Mouse (Mus musculus) Muller cell, postnatal 12 days (primary cell): Measurements from ENCODE around the gene Pkd1l2.
A peak's percentile ranks its signal among the peaks of the same experiment; 100 is the strongest.

ENCODE experiments used
- DNase-seq: peaks from one replicate; pipeline ENCODE4 v3.0.0-alpha.2; 2015; ENCODE audit errors: inconsistent ontology term

Pkd1l2 gene

DNA sequence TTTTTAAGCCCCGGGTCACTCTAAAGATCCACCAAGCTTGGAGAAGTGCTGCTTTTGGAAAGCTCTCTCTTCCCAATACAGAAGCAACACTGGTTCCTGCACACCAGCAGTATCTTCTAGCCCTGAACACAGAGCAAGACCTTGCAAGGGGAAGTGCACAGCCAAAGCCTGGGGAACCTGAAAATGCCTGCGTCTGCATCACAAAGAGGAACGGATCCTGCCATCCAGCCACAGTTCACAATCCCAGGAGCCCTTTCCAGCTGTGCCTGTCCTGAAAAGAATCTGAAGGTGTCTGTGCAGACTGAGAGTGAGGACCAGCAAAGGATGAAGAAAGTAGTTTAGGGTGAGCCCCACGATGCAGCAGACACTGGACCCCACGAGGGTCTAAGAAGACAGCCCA lies 107.2 kb downstream of the Pkd1l2 start:
- DNase-seq, result no peak

DNA sequence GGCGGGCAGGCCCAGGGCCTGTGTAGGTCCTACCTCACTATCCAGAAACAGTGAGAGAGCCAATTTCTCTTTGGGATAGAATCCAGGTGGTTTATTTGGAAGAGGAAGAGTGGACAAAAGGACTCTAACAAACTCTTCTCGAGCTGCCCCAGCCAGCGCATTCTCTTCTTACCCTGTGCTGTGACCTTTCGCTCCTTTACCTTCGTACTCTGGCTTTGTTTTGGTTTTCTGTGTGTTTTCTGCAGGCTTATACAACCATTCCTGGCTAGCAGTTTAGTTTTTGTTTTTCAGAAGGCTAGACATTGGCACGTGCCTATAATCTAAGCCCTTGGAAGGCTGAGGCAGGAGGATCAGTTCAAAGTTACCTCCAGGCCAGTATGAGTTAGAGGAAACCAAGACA lies 112.7 kb downstream of the Pkd1l2 start:
- no peak for DNase-seq

DNA sequence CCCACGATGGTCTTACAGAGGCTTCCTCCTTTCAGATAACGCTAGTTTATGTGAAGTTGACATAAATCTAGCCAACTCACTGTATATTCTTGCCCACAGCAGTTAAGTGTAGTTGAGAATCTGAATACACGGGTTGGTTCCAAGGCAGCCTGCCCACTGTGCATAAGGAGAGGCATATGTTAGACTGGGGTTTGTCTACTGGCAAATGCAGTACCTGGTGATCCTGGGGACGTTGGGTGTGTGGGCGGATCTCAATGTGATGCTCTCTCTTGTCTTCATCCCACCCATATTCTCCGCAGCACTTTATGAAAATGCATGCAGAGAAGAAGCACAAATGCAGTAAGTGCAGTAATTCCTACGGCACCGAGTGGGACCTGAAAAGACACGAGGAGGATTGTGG lies 127.8 kb downstream of the Pkd1l2 start:
- DNase-seq, result no peak

DNA sequence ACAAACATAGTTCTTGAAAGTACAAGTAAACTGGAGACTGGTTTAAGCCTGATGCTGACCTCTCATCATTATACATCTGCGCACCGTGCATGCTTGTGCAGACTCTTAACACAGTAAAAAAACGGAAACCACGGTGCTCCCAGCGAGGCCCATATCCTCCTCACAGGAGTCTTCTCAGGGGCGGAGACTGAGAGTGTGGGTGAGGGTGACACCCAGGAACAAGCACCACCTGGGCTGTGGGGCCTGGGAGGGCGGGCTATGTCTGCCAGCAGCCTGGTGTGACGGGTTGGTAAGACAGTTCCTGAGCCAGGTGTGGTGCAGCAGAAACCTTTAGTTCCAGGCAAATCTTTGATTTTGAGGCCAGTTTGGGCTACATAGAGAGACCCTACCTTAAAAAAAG lies 129.8 kb downstream of the Pkd1l2 start:
- DNase-seq, result no peak

DNA sequence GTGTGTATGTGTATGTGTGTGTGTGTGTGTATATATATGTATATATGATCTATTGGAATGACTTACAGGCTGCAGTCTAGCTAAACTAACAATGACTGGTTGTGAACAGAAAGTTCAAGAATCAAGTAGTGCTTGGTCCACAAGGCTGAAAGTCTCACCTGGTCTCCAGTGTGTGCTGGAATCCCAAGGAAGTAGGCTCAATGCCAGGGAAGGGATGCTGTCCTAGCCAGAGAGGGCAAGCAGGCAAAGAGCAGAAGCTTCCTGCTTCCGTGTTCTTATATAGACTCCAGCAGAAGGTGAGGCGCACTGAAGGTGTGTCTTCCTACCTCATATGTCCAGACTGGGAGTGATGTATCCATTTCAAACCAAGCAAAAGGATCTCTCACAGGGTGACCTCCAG lies 130.5 kb downstream of the Pkd1l2 start:
- no peak for DNase-seq

DNA sequence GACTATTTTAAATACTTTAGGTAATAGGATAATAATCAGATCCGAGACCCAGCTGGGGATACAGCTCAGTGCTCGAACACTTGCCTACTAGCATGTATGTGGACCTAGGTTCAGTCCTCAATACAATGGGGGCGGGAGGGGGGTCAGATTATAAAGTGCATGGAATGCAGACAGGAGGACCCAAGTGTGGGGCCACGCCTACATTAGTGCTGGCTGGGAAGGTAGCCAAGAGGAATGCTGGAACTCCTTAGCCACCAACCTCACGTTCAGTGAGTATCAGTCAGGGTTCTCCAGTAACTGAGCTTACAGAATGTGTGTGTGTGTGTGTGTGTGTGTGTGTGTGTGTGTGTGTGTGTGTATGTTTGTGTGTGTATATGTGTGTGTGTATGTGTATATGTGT lies 130.9 kb downstream of the Pkd1l2 start:
- DNase-seq, result peak; percentile 21

DNA sequence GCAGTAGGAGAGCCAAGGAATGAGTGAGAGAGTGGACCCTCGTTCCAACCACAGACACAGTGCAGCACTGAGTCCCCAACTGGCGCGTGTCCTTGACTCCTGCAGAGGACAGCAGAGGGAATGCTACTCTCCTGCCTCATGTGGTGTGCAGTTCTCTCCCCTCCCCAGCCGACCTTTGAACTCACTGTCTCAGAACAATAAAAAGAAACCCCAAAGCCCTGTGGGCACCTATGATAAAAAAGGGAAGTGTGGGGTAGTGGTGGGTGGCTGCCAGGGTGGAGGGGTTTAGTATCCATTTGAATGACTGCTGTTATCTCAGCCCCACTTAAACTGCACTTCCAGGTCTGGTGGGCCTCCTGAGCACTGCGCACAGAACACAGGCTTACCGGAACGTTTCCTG lies 134.7 kb downstream of the Pkd1l2 start:
- no peak for DNase-seq

DNA sequence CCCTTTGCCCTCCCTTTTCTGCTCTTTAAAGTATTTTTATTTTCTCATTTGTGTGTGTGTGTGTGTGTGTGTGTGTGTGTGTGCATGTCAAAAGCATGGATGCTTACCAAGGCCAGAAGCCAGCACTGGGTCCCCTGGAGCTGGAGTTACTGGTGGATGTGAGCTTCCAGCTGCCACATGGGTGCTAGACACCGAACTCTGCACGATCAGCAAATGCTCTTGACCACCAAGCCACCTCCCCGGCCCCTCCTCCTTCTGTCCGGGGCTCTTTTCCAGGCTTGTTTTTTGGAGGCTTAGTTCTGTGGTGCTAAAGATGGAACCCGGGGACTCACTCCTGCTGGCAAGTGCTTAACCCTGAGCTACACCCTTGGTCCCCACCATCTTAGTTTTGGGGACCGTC lies 135.4 kb downstream of the Pkd1l2 start:
- no peak for DNase-seq

DNA sequence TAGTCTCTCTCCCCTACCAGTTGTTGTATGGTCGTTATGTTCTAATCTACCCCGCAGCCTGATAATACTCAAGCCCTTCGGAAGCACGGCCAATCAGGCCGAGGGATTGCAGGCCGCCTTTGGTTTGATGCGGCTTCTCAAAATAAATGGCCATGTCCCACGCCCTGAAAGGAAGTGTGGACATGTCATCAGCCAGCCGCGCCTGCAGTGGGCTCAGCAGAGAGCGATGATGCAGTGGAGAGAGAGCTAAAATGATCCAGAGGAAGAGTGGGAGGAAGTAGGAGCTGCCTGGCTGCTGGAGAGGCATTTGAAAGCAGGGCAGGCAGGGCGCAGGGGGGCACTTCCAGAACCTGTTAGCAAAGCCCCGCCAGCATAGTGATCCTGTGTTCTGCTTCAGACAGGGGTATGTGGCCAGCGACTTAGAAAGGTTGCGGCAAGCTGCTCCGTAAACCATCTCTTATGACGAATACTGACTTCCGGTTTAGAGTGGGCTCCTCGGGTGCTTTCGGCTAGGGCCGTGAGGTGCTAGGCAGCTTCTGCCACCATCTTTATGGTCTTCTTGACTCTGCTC lies 135.9 kb downstream of the Pkd1l2 start:
- no peak for DNase-seq
